Mouse (Mus musculus) stomach, embryonic 16.5 days (tissue): ENCODE results near the gene Bcl2l11. TPM values are rescaled to one million over a fixed set of nuclear protein-coding genes. Genes with fewer than 3 reads are reported as not detected.

ENCODE experiments used
- ATAC-seq: fragments of 200-750 bp; cut with Nextera tagmentation; 2 replicates; pipeline ENCODE4 v1.8.0; 2017; ENCODE audit warnings: moderate number of reproducible peaks, moderate TSS enrichment; ENCODE audit not compliant: insufficient read depth, low FRiP score
- H3K27ac ChIP-seq: fragments of 300-500 bp; sonication (generic); 2 replicates; pipeline ENCODE4 v1.5.1; 2014; ENCODE audit warnings: low read length
- H3K27me3 ChIP-seq: fragments of 300-500 bp; sonication (generic); 2 replicates; pipeline ENCODE4 v1.6.1; 2014; ENCODE audit warnings: low read length, control low read depth, mixed read lengths; ENCODE audit not compliant: control insufficient read depth, insufficient read depth
- H3K36me3 ChIP-seq: fragments of 300-500 bp; sonication (generic); 2 replicates; pipeline ENCODE4 v1.6.1; 2014; ENCODE audit warnings: low read length; ENCODE audit not compliant: control insufficient read depth, insufficient read depth
- H3K4me1 ChIP-seq: fragments of 300-500 bp; sonication (generic); 2 replicates; pipeline ENCODE4 v1.6.1; 2014; ENCODE audit warnings: low read length, control low read depth, mixed read lengths; ENCODE audit not compliant: control insufficient read depth, insufficient read depth
- H3K4me2 ChIP-seq: fragments of 300-500 bp; sonication (generic); 2 replicates; pipeline ENCODE4 v1.6.1; 2014; ENCODE audit warnings: low read depth, low read length, mixed read lengths
- H3K4me3 ChIP-seq: fragments of 300-500 bp; sonication (generic); replicated peaks from 2 replicates; pipeline ENCODE4 v1.5.1; 2014; ENCODE audit warnings: mild to moderate bottlenecking, low read length
- H3K9ac ChIP-seq: fragments of 300-500 bp; sonication (generic); 2 replicates; pipeline ENCODE4 v1.6.1; 2014; ENCODE audit warnings: low read length
- H3K9me3 ChIP-seq: fragments of 300-500 bp; sonication (generic); replicated peaks from 2 replicates; pipeline ENCODE4 v1.6.1; 2016; ENCODE audit warnings: low read length, control low read depth; ENCODE audit not compliant: control insufficient read depth
- WGBS: fragments of 180-500 bp; shearing (Covaris S2); extraction: QIAGEN DNeasy Blood & Tissue Kit; methylation state at CpG from one replicate; pipeline ENCODE4 v1.1.7; 2014; 5-methylcytosine and 5-hydroxymethylcytosine counted together
- polyA plus RNA-seq: library from polyadenylated mRNA; unstranded; fragments of >200 nt; fragmentation: Nextera tagmentation; extraction: Ambion mirVana; gene quantifications from 2 replicates; pipeline ENCODE4 v1.2.1, GENCODE M21; 2015

The Bcl2l11 gene
- polyA plus RNA-seq, 1 experiment from 2014 or later: 14.3 TPM

GRCm38 (mm10) chr2:128143992-128144391 is 18.2 kb downstream of the Bcl2l11 start:
- no peak overlapping the region for H3K4me2 ChIP-seq
- H3K27me3 ChIP-seq: no peaks in the 10 kb centered on the region
- H3K9me3 ChIP-seq: no peaks in the 10 kb centered on the region
- H3K9ac ChIP-seq: no peak overlapping the region
- H3K4me3 ChIP-seq: no peak overlapping the region
- no peak for ATAC-seq
- H3K27ac ChIP-seq: no peak overlapping the region
- H3K4me1 ChIP-seq: 0 out of 2 replicates have a peak, but pooled peaks cover 2% of the 10 kb centered on the region
- H3K36me3 ChIP-seq: peaks cover 10% of the 10 kb centered on the region; the same call in 1 of the 2 replicates

DNA sequence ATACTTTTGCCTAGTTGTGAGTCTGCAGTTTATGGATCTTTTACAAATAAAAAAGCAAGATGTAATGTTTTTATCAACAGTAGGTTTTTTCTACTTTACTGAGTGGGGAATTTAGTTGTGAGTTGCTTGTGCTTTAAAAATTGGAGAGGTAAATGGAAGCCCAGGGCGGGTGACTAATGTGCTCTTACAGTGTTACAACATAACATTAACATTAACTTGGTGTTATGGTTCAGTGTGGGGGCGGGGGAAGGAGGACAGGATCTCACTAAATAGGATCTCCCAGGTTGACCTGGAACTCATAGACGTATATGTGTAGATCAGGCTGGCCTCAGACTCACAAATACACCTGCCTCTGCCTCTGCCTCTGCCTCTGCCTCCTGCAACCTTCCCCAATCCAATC is 19.6 kb downstream of the Bcl2l11 start:
- Histone ChIP-seq H3K4me3 (no peak overlapping the region), H3K9ac (no peak overlapping the region), H3K27me3 (no peaks in the 10 kb centered on the region), H3K4me1 (no peaks in the 10 kb centered on the region), H3K36me3 (peaks cover 10% of the 10 kb centered on the region; the same call in 1 of the 2 replicates), H3K4me2 (no peak overlapping the region), H3K9me3 (no peaks in the 10 kb centered on the region), H3K27ac (0 out of 2 replicates have a peak overlapping the region, but pooled peaks have one; percentile 13)
- 46% methylated on average over 3 of the region's 3 CpGs for WGBS
- ATAC-seq: no peak

DNA sequence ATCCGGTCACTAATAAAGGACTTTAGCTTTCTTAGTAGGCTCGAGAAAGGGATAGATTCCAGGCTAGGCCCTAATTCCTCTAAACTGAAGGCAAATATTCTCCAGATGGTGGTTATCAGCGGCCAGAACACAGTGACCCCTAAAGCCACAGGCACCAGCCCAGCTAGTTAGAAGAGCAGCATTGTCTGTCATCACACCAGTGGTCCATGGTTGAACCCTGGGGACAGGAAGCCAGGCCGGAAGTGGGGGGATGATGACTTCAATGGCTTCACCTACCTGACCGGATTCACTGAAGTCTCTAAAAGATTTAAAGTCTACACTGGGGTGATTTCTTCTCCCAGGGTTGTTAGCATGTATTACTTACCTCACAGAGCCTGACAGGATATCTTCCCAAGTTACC is 23.8 kb downstream of the Bcl2l11 start:
- ATAC-seq: no peak
- Histone ChIP-seq H3K4me2 (no peak overlapping the region), H3K9ac (no peak overlapping the region), H3K9me3 (no peaks in the 10 kb centered on the region), H3K4me1 (peaks cover 5% of the 10 kb centered on the region; the same call in 1 of the 2 replicates), H3K4me3 (no peak overlapping the region), H3K36me3 (peaks cover 10% of the 10 kb centered on the region; the same call in 1 of the 2 replicates), H3K27me3 (no peaks in the 10 kb centered on the region), H3K27ac (no peak overlapping the region)
- 82% methylated on average over 5 of the region's 5 CpGs for WGBS

DNA sequence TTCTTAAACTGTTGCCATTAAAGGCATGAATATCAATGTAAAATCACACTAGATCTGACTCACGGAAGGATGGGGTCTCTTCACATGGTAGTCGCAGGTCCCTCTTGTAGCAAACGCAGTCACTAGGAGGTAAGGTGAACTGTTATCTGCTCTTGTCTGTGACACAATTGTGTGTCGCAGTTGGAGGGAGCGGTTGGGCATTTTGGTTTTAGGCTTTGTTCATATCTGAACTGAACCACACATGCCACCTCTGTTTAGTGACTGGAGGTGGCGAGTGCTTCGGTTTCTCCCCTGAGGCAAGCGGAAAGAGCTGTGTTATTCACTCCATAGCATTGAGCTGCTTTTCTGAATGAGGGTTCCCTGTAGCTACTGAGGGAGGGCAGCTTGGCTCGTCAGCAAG is 26.4 kb downstream of the Bcl2l11 start:
- H3K4me2 ChIP-seq: no peak overlapping the region
- WGBS: 91% methylated on average over 9 of the region's 9 CpGs
- H3K9ac ChIP-seq: no peak overlapping the region
- H3K4me1 ChIP-seq: peaks cover 22% of the 10 kb centered on the region
- no peaks in the 10 kb centered on the region for H3K27me3 ChIP-seq
- no peak overlapping the region for H3K27ac ChIP-seq
- no peaks in the 10 kb centered on the region for H3K9me3 ChIP-seq
- peaks cover 10% of the 10 kb centered on the region; the same call in 1 of the 2 replicates for H3K36me3 ChIP-seq
- no peak for ATAC-seq
- no peak overlapping the region for H3K4me3 ChIP-seq

DNA sequence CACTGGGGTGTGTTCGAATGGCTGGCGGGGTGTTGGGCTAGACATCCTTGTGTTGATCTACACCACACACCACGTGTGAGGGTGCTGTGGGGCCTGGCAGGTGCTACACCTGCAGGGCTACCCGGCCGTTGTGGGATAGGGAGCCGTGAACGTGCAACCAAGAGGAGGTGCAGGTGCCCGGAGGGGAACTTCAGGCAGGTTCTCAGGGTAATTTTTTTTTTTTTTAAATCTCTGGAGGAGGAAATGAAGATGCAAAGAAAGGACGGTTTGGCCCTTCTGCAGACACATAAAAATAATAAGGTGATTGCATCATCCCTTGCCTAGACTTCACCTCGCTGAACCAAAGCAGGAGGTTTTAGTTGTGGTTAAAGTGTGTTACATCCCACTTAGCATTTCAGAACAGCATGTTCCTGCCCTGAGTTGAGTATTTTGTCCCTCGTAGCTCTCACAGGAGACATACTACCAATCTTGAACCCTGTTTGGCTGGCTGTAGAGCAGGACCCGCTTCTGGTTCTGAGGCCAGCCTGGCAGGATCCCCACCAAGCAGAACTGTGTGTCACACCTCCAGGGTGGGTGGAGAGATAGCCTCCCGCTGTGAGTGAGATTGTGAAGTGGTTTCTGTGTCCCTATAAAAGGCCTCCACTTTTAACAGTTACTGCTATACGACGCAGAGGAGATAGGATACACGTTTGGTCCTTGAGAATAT is 27.2 kb downstream of the Bcl2l11 start:
- Histone ChIP-seq H3K36me3 (peaks cover 8% of the 10 kb centered on the region; the same call in 1 of the 2 replicates), H3K9ac (no peak overlapping the region), H3K4me1 (peaks cover 28% of the 10 kb centered on the region), H3K4me3 (no peak overlapping the region), H3K4me2 (no peak overlapping the region), H3K9me3 (no peaks in the 10 kb centered on the region), H3K27me3 (no peaks in the 10 kb centered on the region), H3K27ac (no peak overlapping the region)
- no peak for ATAC-seq
- WGBS: 72% methylated on average over 16 of the region's 16 CpGs

DNA sequence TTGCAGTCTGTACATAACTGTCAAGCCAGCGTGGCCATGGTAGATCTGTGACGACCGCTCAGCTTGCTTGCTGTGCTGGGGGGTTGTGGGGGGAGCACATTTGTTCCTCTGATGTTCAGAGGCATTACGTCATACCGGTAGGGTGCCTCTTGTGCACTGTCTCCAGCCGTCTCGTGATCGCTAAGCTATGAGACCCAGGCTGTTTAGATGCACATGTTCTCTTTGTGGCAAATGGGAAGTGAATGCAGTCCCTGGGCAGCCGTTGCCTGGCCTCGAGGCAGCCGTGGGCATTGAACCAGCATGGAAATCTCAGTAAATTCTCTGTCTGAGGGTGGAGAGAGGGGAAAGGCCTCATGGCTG is 27.7 kb downstream of the Bcl2l11 start:
- Histone ChIP-seq H3K9me3 (no peaks in the 10 kb centered on the region), H3K4me2 (no peak overlapping the region), H3K27me3 (no peaks in the 10 kb centered on the region), H3K4me1 (peaks cover 31% of the 10 kb centered on the region), H3K9ac (no peak overlapping the region), H3K36me3 (0 out of 2 replicates have a peak, but pooled peaks cover 2% of the 10 kb centered on the region), H3K27ac (no peak overlapping the region), H3K4me3 (no peak overlapping the region)
- WGBS: 76% methylated on average over 11 of the region's 11 CpGs
- ATAC-seq: no peak

GRCm38 (mm10) chr2:128155412-128156066 is 29.7 kb downstream of the Bcl2l11 start:
- no peaks in the 10 kb centered on the region for H3K9me3 ChIP-seq

DNA sequence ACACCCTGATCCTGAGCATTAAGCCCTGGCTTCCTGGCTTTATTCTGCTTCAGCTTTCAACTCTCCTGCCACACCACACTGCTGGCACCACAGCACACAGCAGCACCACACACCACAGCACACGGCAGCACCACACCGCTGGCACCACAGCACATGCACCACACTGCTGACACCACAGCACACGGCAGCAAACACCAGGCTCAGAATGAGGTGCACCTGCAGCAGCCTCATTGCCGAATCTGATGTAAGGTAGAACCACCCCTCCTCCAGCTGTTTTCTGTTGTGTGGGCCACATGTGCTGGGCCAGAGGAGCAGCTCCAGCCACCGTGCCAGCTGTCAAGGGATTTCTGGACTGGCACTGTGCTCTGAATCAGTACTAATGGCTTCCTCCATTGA is 30.2 kb downstream of the Bcl2l11 start:
- Histone ChIP-seq H3K27ac (no peak overlapping the region), H3K9ac (no peak overlapping the region), H3K4me2 (no peak overlapping the region), H3K4me1 (peaks cover 42% of the 10 kb centered on the region), H3K27me3 (no peaks in the 10 kb centered on the region), H3K36me3 (peaks cover 9% of the 10 kb centered on the region; the same call in 1 of the 2 replicates), H3K4me3 (no peak overlapping the region), H3K9me3 (no peaks in the 10 kb centered on the region)
- ATAC-seq: 0 out of 2 replicates have a peak, but pooled peaks have one; percentile 7
- WGBS: 78% methylated on average over 5 of the region's 5 CpGs

More at GRCm38 (mm10) chr2:128155412-128156066, 29.7 kb downstream of the Bcl2l11 start:
- H3K9ac ChIP-seq: no peak overlapping the region
- no peak overlapping the region for H3K4me2 ChIP-seq
- no peak for ATAC-seq
- H3K27ac ChIP-seq: no peak overlapping the region
- H3K27me3 ChIP-seq: no peaks in the 10 kb centered on the region
- peaks cover 42% of the 10 kb centered on the region for H3K4me1 ChIP-seq
- H3K36me3 ChIP-seq: peaks cover 9% of the 10 kb centered on the region; the same call in 1 of the 2 replicates
- WGBS: 91% methylated on average over 13 of the region's 13 CpGs
- H3K4me3 ChIP-seq: no peak overlapping the region
